Mouse (Mus musculus) stomach, embryonic 14.5 days (tissue): Measurements from ENCODE around the gene Rab8b. TPM values are rescaled to one million over a fixed set of nuclear protein-coding genes. Genes with fewer than 3 reads are reported as not detected.
"Not testable (repeated sequence)": the region's sequence is repeated elsewhere in the genome, so short reads cannot be mapped to it uniquely, and the experiment has no call there.

ENCODE experiments used
- ATAC-seq: fragments of 200-750 bp; cut with Nextera tagmentation; 2 replicates; pipeline ENCODE4 v1.8.0; 2017; ENCODE audit warnings: low read depth, moderate TSS enrichment; ENCODE audit not compliant: insufficient number of reproducible peaks, insufficient read depth, low FRiP score
- H3K27ac ChIP-seq: fragments of 300-500 bp; sonication (generic); 2 replicates; pipeline ENCODE4 v1.5.1; 2014; ENCODE audit warnings: mild to moderate bottlenecking, low read length, moderate library complexity, mixed read lengths
- H3K27me3 ChIP-seq: fragments of 300-500 bp; sonication (generic); 2 replicates; pipeline ENCODE4 v1.6.1; 2014; ENCODE audit warnings: low read length, control low read depth, mixed read lengths; ENCODE audit not compliant: control insufficient read depth, insufficient read depth
- H3K36me3 ChIP-seq: fragments of 300-500 bp; sonication (generic); 2 replicates; pipeline ENCODE4 v1.6.1; 2014; ENCODE audit warnings: mild to moderate bottlenecking, control low read depth, low read length, moderate library complexity, mixed read lengths; ENCODE audit not compliant: control insufficient read depth, insufficient read depth
- H3K4me1 ChIP-seq: fragments of 300-500 bp; sonication (generic); 2 replicates; pipeline ENCODE4 v1.6.1; 2014; ENCODE audit warnings: low read length, control low read depth, mixed read lengths; ENCODE audit not compliant: control insufficient read depth, insufficient read depth
- H3K4me2 ChIP-seq: fragments of 300-500 bp; sonication (generic); replicated peaks from 2 replicates; pipeline ENCODE4 v1.6.1; 2014; ENCODE audit warnings: low read depth, low read length, control low read depth
- H3K4me3 ChIP-seq: fragments of 300-500 bp; sonication (generic); 2 replicates; pipeline ENCODE4 v1.5.1; 2014; ENCODE audit warnings: low read depth, low read length, control low read depth
- H3K9ac ChIP-seq: fragments of 300-500 bp; sonication (generic); replicated peaks from 2 replicates; pipeline ENCODE4 v1.6.1; 2014; ENCODE audit warnings: low read depth, mild to moderate bottlenecking, control low read depth, low read length, moderate library complexity, mixed read lengths
- H3K9me3 ChIP-seq: fragments of 300-500 bp; sonication (generic); 2 replicates; pipeline ENCODE4 v1.6.1; 2016; ENCODE audit warnings: low read depth, low read length, control low read depth; ENCODE audit not compliant: control insufficient read depth
- WGBS: fragments of 180-500 bp; shearing (Covaris S2); extraction: QIAGEN DNeasy Blood & Tissue Kit; methylation state at CpG from one replicate; pipeline ENCODE4 v1.1.7; 2014; 5-methylcytosine and 5-hydroxymethylcytosine counted together
- polyA plus RNA-seq: library from polyadenylated mRNA; unstranded; fragments of >200 nt; fragmentation: Nextera tagmentation; extraction: Ambion mirVana; gene quantifications from 2 replicates; pipeline ENCODE4 v1.2.1, GENCODE M21; 2014

Gene Rab8b
- polyA plus RNA-seq, 1 experiment from 2014 or later: 25.3 TPM

DNA sequence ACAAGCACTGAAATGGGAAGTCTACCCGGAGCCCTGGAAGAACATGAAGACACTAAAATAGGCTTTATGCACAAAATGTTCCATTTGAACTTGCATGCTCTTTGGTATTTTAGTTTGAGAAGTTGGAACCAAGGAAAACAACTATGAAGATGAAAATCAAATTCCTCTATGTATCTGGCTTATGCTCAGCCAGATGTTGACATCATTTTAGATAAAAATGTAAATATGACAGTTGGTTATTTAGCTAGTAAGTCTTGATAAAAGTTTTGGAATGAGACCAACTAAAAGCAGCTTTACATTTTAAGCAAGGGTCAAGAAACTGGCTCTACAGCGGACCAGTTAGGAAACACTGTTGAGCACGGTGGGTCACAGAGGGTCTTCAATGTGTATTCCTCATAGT is 4.9 kb downstream of the Rab8b start:
- Histone ChIP-seq H3K4me3 (no peak overlapping the region), H3K4me1 (peaks cover 22% of the 10 kb centered on the region), H3K4me2 (no peak overlapping the region), H3K27ac (no peak overlapping the region; the same call in 1 of the 2 replicates), H3K27me3 (no peaks in the 10 kb centered on the region), H3K36me3 (no peaks in the 10 kb centered on the region), H3K9ac (no peak overlapping the region), H3K9me3 (no peaks in the 10 kb centered on the region)
- ATAC-seq: no peak
- WGBS: 76% methylated on average over 3 of the region's 3 CpGs

DNA sequence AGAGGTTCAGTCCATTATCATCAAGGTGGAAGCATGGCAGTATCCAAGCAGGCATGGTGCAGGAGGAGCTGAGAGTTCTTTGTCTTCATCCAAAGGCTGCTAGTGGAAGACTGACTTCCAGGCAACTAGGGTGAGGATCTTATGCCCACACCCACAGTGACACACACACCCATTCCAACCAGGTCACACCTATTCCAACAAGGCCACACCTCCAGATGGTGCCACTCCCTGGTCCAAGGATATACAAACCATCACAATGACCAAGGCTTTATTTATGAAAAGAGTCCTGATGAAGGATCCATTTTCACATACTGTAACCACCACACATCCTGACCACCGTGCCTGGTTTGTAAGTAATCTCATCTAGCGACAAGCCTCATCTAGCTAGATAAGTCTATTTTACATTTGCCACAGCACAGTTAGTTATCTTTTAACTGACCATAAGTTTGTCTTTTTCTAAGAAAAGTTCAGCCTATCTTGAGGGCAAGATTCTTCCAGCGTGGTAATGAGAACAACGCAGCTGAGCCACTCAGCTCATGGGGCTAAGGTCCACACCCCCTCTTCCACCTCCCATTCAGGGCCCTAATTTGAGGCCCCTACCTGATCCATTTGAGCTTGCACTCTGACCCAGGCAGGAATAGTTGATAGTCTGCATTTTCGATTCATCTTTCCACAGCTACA is 6.1 kb downstream of the Rab8b start:
- not testable (repeated sequence) for H3K36me3 ChIP-seq, H3K27me3 ChIP-seq, H3K9me3 ChIP-seq, ATAC-seq, H3K4me3 ChIP-seq, H3K9ac ChIP-seq, H3K27ac ChIP-seq, H3K4me2 ChIP-seq
- H3K4me1 ChIP-seq: peaks cover 24% of the 10 kb centered on the region
- WGBS: 91% methylated on average over 5 of the region's 5 CpGs

DNA sequence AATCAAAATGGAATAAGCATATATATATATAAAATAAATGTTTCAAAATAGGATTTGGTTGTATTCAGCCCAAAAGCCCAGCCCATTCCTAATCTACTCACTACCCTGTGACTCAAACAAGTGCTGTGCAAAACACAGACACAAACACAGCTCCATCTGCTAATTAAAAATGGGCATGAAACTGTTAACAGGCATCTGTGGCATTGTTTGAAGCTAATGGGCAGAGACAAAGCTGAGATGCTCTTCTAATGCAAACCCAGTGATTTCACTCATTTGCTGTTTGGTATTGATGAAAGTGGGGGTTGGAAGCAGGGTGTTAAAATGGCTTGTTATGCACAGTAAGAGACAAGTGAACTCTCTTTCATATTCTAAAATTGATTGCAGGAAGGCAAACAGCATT is 7.2 kb downstream of the Rab8b start:
- H3K9ac ChIP-seq: no peak overlapping the region
- H3K4me1 ChIP-seq: peaks cover 21% of the 10 kb centered on the region
- no peaks in the 10 kb centered on the region for H3K9me3 ChIP-seq
- H3K36me3 ChIP-seq: no peaks in the 10 kb centered on the region
- no peak overlapping the region for H3K27ac ChIP-seq
- H3K27me3 ChIP-seq: no peaks in the 10 kb centered on the region
- no peak overlapping the region for H3K4me3 ChIP-seq
- no peak overlapping the region for H3K4me2 ChIP-seq
- no peak for ATAC-seq

DNA sequence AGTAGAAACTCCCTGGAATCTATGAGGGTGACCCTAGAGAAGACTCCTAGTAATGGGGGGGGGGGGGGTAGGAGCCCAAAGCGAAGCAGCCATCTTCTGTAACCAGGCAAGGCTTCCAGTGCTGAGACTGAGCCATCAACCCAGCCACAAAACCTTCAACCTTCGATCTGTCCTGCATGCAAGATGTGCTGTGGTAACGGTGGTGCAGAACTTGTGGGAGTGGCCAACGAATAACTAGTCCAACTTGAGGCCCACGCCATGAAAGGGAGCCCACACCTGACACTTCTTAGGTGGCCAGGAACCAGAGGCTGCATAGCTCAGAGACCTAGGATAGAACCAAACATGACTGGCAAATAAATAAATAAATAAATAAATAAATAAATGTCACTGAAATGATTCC is 8.8 kb downstream of the Rab8b start:
- Histone ChIP-seq H3K9ac (no peak overlapping the region), H3K27me3 (no peaks in the 10 kb centered on the region), H3K9me3 (no peaks in the 10 kb centered on the region), H3K36me3 (no peaks in the 10 kb centered on the region), H3K4me3 (no peak overlapping the region), H3K27ac (no peak overlapping the region), H3K4me1 (peaks cover 26% of the 10 kb centered on the region), H3K4me2 (no peak overlapping the region)
- WGBS: 93% methylated on average over 5 of the region's 5 CpGs
- ATAC-seq: no peak

DNA sequence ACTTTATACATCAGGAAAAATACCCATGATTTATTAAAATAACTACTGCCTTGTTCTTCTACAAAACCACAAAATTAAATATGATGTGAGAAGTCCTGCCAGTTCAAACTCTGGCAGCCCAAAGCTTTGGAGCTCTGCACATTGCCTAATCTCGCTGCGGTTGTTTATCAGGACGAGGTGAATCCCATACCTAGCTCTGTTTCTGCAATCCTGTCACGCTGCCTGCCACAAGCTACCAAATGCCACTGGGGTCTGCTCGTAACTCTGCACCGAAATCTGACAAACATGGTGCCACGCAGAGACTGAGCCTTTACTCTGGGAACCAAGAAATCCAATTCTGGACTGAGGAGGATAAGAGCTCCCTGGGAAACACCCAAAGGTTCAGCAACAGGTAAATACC is 9.6 kb downstream of the Rab8b start:
- 70% methylated on average over 7 of the region's 7 CpGs for WGBS
- Histone ChIP-seq H3K9ac (no peak overlapping the region), H3K4me3 (no peak overlapping the region), H3K4me1 (peaks cover 23% of the 10 kb centered on the region), H3K27ac (no peak overlapping the region), H3K4me2 (no peak overlapping the region), H3K27me3 (no peaks in the 10 kb centered on the region), H3K36me3 (no peaks in the 10 kb centered on the region), H3K9me3 (no peaks in the 10 kb centered on the region)
- ATAC-seq: no peak

DNA sequence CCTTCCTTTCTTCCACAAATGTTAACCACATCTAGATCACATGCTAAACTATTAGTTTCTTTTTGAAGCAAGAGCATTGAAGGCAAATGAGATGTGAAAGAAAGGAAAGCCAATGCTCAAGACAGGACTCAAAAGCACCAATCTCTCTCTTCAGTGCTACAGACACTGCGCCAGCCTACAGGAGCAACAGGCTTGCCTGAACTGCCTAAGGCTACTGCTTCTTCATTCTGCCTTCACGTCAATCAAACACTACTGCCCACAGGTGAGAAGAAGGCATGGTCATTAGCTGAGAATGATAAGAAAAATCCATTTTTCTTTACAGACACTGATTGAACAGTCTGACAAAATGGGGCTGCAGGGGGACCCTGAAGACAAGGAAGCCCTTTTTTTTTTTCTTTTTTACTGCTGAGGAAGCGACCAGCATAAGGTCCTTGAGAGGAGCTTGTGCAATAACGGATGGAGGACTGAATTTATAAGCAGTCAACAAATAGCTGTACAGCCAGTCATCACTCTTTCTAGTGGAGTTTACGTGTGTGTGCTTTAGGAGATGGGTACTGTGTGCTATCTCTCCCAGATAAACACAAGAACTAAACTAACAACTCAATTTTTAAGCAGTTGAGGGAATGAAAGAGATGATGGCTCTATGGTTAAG is 11.6 kb downstream of the Rab8b start:
- Histone ChIP-seq H3K27me3 (no peaks in the 10 kb centered on the region), H3K36me3 (no peaks in the 10 kb centered on the region), H3K4me1 (peaks cover 13% of the 10 kb centered on the region), H3K9ac (no peak overlapping the region), H3K9me3 (no peaks in the 10 kb centered on the region), H3K4me2 (no peak overlapping the region), H3K27ac (no peak overlapping the region), H3K4me3 (no peak overlapping the region)
- 75% methylated on average over 5 of the region's 5 CpGs for WGBS
- no peak for ATAC-seq

DNA sequence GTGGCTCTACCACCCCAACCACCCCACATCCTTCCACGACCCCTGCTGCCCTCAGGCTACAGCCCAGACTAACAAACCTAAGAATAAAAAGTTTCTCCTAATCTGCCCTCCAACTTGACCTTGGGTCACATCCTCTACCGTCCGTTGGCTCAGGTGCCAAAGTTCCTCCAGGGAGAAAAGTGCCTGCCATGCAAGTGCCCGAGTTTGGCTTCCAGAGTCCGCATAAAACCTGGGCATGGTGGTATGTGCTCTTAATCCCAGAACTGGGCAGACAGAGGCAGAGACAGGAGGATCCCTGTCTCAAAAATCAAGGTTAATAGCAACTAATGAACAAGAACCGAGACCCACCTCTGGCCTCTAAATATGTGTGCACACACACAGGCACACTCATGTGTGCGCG is 12.4 kb downstream of the Rab8b start:
- no peak overlapping the region for H3K9ac ChIP-seq
- H3K27ac ChIP-seq: no peak overlapping the region
- 84% methylated on average over 8 of the region's 8 CpGs for WGBS
- H3K9me3 ChIP-seq: no peaks in the 10 kb centered on the region
- no peaks in the 10 kb centered on the region for H3K27me3 ChIP-seq
- no peak overlapping the region for H3K4me3 ChIP-seq
- H3K4me2 ChIP-seq: no peak overlapping the region
- H3K4me1 ChIP-seq: peaks cover 13% of the 10 kb centered on the region
- ATAC-seq: no peak
- H3K36me3 ChIP-seq: no peaks in the 10 kb centered on the region

DNA sequence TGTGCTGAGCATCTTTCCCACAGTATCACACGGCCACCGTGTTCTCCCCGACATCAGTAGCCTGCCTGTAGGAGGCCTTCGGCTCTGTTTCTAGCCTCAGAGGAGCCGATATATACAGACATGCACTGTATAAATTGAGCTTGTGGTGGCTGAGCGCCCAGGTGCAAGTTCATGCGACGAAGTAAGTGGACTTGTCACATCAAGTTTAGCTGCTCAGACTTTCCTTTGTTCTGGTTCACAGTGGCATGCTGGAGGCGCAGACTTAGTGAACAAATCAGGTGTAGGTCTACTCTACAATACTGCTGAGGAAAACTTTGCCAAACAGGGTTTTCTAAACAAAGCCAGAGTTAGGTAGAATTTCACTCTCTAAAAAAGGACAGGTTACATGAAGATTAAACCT is 13.5 kb downstream of the Rab8b start:
- 56% methylated on average over 9 of the region's 9 CpGs for WGBS
- no peak overlapping the region for H3K4me2 ChIP-seq
- H3K9ac ChIP-seq: no peak overlapping the region
- H3K36me3 ChIP-seq: no peaks in the 10 kb centered on the region
- no peak overlapping the region for H3K4me3 ChIP-seq
- ATAC-seq: no peak
- no peaks in the 10 kb centered on the region for H3K9me3 ChIP-seq
- H3K27ac ChIP-seq: no peak overlapping the region
- H3K27me3 ChIP-seq: no peaks in the 10 kb centered on the region
- peaks cover 13% of the 10 kb centered on the region for H3K4me1 ChIP-seq

DNA sequence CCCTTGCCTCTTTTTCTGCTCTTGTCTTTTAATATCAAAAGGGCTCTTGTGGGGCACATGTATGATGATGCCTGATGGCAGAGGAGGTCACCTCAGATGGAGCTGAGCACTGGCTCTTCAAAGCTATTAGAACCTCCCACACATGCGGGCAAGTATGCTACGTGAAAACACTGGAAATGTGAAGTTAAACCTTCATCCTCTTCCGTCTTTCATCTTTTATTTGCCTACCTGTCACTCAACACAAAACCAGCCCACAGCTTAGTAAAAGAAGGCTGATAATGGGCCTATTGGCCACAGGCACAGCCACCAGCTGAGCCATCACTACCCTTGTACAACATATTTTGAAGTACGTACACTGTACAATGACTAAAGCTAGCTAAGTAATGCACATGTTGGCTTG is 20.0 kb downstream of the Rab8b start:
- Histone ChIP-seq H3K9ac (no peak overlapping the region), H3K36me3 (no peaks in the 10 kb centered on the region), H3K27me3 (no peaks in the 10 kb centered on the region), H3K4me1 (no peaks in the 10 kb centered on the region), H3K27ac (no peak overlapping the region), H3K4me2 (no peak overlapping the region), H3K4me3 (no peak overlapping the region), H3K9me3 (no peaks in the 10 kb centered on the region)
- 56% methylated on average over 4 of the region's 4 CpGs for WGBS
- ATAC-seq: no peak
